Mouse (Mus musculus) liver, embryonic 14.5 days (tissue): ENCODE results near the gene Tunar. TPM values are rescaled to one million over a fixed set of nuclear protein-coding genes. Genes with fewer than 3 reads are reported as not detected.

Source experiments
- ATAC-seq: fragments of 200-750 bp; cut with Nextera tagmentation; 2 replicates; pipeline ENCODE4 v1.8.0; 2017; ENCODE audit warnings: moderate number of reproducible peaks, mild to moderate bottlenecking, moderate library complexity; ENCODE audit not compliant: insufficient read depth
- DNase-seq, 3 experiments: peaks; one replicate each; pipeline ENCODE4 v3.0.0-alpha.2; 2012 to 2013; ENCODE audit warnings: low read depth in 3 of 3, low spot score in 3 of 3
- H3K27ac ChIP-seq: fragments of 300-500 bp; sonication (generic); 2 replicates; pipeline ENCODE4 v1.5.1; 2014; ENCODE audit warnings: moderate library complexity, mild to moderate bottlenecking, control low read depth, inconsistent platforms
- H3K27me3 ChIP-seq: fragments of 300-500 bp; sonication (generic); 2 replicates; pipeline ENCODE4 v1.6.1; 2014; ENCODE audit warnings: mild to moderate bottlenecking, low read length, moderate library complexity; ENCODE audit not compliant: control insufficient read depth, insufficient read depth
- H3K36me3 ChIP-seq: fragments of 300-500 bp; sonication (generic); replicated peaks from 2 replicates; pipeline ENCODE4 v1.6.1; 2014; ENCODE audit warnings: low read depth; ENCODE audit not compliant: control insufficient read depth, insufficient read depth
- H3K4me1 ChIP-seq, 2 experiments: fragments of 200-500 bp in 1 of 2; fragments of 300-500 bp in 1 of 2; sonication (generic) in 1 of 2; replicated peaks; 2 replicates each; pipeline ENCODE4 v1.6.1; 2012 to 2014; ENCODE audit warnings: antibody characterized with exemption in 1 of 2, inconsistent platforms in 1 of 2, low read length in 1 of 2; ENCODE audit not compliant: control insufficient read depth in 2 of 2, insufficient read depth in 2 of 2
- H3K4me2 ChIP-seq: fragments of 300-500 bp; sonication (generic); 2 replicates; pipeline ENCODE4 v1.6.1; 2014; ENCODE audit warnings: low read depth, mild to moderate bottlenecking, control low read depth, moderate library complexity
- H3K4me3 ChIP-seq, 2 experiments: fragments of 200-500 bp in 1 of 2; fragments of 300-500 bp in 1 of 2; sonication (generic) in 1 of 2; 2 replicates each; pipeline ENCODE4 v1.5.1; 2012 to 2014; ENCODE audit warnings: low read depth in 2 of 2, low read length in 2 of 2, mild to moderate bottlenecking in 2 of 2, control low read depth in 1 of 2, inconsistent platforms in 1 of 2, moderate library complexity in 1 of 2; ENCODE audit not compliant: insufficient read depth in 1 of 2
- H3K9ac ChIP-seq: fragments of 300-500 bp; sonication (generic); replicated peaks from 2 replicates; pipeline ENCODE4 v1.6.1; 2014; ENCODE audit warnings: mild to moderate bottlenecking, control low read depth, moderate library complexity
- H3K9me3 ChIP-seq: fragments of 300-500 bp; sonication (generic); 2 replicates; pipeline ENCODE4 v1.6.1; 2016; ENCODE audit warnings: low read length, mixed read lengths; ENCODE audit not compliant: control insufficient read depth
- CTCF ChIP-seq: IDR thresholded peaks from 2 replicates; pipeline ENCODE4 v1.5.1; 2016; ENCODE audit warnings: antibody characterized with exemption, low read depth, control low read depth
- EP300 ChIP-seq: IDR thresholded peaks from 2 replicates; pipeline ENCODE4 v1.6.1; 2016; ENCODE audit warnings: antibody characterized with exemption, low read depth
- WGBS: fragments of 180-500 bp; shearing (Covaris S2); extraction: QIAGEN DNeasy Blood & Tissue Kit; methylation state at CpG from one replicate; pipeline ENCODE4 v1.1.7; 2014; ENCODE audit not compliant: insufficient replicate concordance; 5-methylcytosine and 5-hydroxymethylcytosine counted together
- polyA plus RNA-seq, 2 experiments: library from polyadenylated mRNA; depleted of rRNA in 1 of 2; stranded (reverse) in 1 of 2; unstranded in 1 of 2; fragments of >200 nt; fragmentation: Nextera tagmentation in 1 of 2; extraction: Ambion mirVana in 1 of 2; gene quantifications; 2 replicates each; pipeline versions ENCODE4 v1.2.1 to v1.2.3; 2012 to 2014

Tunar gene
- polyA plus RNA-seq, 2 experiments, result not detected

- WGBS, result 49% methylated on average over 3 of the region's 3 CpGs
- no peaks in the 10 kb centered on the region for H3K36me3 ChIP-seq
- ATAC-seq, result no peak
- no peaks in the 10 kb centered on the region for H3K27me3 ChIP-seq
- H3K4me1 ChIP-seq, result no peaks in the 10 kb centered on the region
- no peak overlapping the region for H3K4me2 ChIP-seq
- no peak for DNase-seq
- no peak overlapping the region for H3K4me3 ChIP-seq
- no peak overlapping the region for H3K9ac ChIP-seq
- no peaks in the 10 kb centered on the region for H3K9me3 ChIP-seq
- H3K27ac ChIP-seq, result no peak overlapping the region
- TF ChIP-seq EP300 (no peak), CTCF (no peak)
Measured at GRCm38 (mm10) chr12:105432807-105433206, 99.1 kb downstream of the Tunar start.

Other genes with a start within 250 kb of the Tunar start
- gene Tcl1b2, start 187.9 kb upstream of the Tunar start, polyA plus RNA-seq (2012; rRNA removed), result 0.07 and 0.12 TPM in 2 replicates
- not detected in 2 replicates for gene Tcl1b2, start 187.9 kb upstream of the Tunar start, polyA plus RNA-seq (2014; fragmentation: Nextera tagmentation; extraction: Ambion mirVana)
- gene Tcl1b1, start 174.2 kb upstream of the Tunar start, polyA plus RNA-seq (2012; rRNA removed), result not detected in 2 replicates
- gene Tcl1b1, start 174.2 kb upstream of the Tunar start, polyA plus RNA-seq (2014; fragmentation: Nextera tagmentation; extraction: Ambion mirVana), result not detected in 2 replicates
- not detected in 2 replicates for gene Tcl1b5, start 157.5 kb upstream of the Tunar start, polyA plus RNA-seq (2012; rRNA removed)
- gene Tcl1b5, start 157.5 kb upstream of the Tunar start, polyA plus RNA-seq (2014; fragmentation: Nextera tagmentation; extraction: Ambion mirVana), result not detected in 2 replicates
- gene Tcl1b3, start 142.8 kb upstream of the Tunar start, polyA plus RNA-seq (2012; rRNA removed), result not detected in 2 replicates
- not detected in 2 replicates for gene Tcl1b3, start 142.8 kb upstream of the Tunar start, polyA plus RNA-seq (2014; fragmentation: Nextera tagmentation; extraction: Ambion mirVana)
- not detected in 2 replicates for gene Tcl1b4, start 131.9 kb upstream of the Tunar start, polyA plus RNA-seq (2012; rRNA removed)
- not detected in 2 replicates for gene Tcl1b4, start 131.9 kb upstream of the Tunar start, polyA plus RNA-seq (2014; fragmentation: Nextera tagmentation; extraction: Ambion mirVana)
- gene Tcl1, start 111.1 kb upstream of the Tunar start, polyA plus RNA-seq (2012; rRNA removed), result not detected in 2 replicates
- gene Tcl1, start 111.1 kb upstream of the Tunar start, polyA plus RNA-seq (2014; fragmentation: Nextera tagmentation; extraction: Ambion mirVana), result not detected in 2 replicates
- 0.23 and 0.26 TPM in 2 replicates for gene D430019H16Rik, start 120.0 kb downstream of the Tunar start, polyA plus RNA-seq (2012; rRNA removed)
- 0.03 TPM in 2 replicates for gene D430019H16Rik, start 120.0 kb downstream of the Tunar start, polyA plus RNA-seq (2014; fragmentation: Nextera tagmentation; extraction: Ambion mirVana)
- gene Bdkrb2, start 229.4 kb downstream of the Tunar start, polyA plus RNA-seq (2012; rRNA removed), result 0.01 TPM in 1 of 2 replicates, not detected in the other
- gene Bdkrb2, start 229.4 kb downstream of the Tunar start, polyA plus RNA-seq (2014; fragmentation: Nextera tagmentation; extraction: Ambion mirVana), result not detected in 2 replicates